Mouse (Mus musculus): ENCODE results near the gene Leng8. TPM values are rescaled to one million over a fixed set of nuclear protein-coding genes. Genes with fewer than 3 reads are reported as not detected.

Gene Leng8
- polyA plus RNA-seq, 1 experiment from 2014 or later, result 47.8 TPM

DNA sequence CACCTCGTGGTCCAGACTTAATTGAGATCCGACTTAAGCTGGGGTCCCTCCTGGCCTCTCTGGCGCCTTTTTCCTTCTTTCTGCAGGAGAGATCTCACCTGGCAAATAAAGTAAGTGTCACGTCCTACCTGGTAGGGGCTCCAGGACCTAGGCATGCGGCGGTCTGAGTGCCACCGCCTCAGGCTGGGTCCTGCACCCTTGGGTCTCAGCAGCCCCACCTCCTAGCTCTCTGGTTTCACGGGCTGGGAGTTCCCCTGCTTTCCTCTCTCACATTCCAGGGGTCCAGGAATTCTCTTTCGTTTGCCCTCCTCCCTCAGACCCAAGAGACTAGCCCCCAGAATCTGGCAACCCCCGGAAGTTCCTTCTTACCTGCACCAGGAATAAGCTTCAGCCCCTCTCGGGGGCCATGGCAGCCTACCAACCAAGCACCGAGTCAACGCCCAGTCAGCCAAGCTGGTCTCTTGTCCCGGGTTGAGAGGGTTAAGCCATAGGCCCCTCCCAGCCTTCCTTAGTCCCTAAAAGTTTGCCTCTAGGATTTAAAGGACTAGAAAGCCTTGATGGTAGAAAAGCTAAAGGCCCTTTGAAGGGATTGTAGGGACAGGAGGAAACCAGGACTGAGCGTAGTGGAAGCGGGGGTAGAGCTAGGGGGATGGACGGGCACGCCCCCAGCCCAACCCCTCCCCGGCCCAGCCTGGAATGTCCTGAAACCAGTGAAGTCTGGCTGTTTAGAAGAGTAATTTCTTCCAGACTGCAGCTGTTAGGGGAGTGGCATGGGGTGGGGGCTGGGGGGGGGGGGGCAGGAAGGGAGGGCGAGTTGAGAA, 27.5 kb downstream of the Leng8 start, which contains the start of gene Cdc42ep5:
Gene Cdc42ep5, minus strand, starts transcription at position 771 of the 821 bp plus-strand sequence.
- peak within 1 kb of the TSS; percentile 55 for H3K9ac ChIP-seq (ENCODE audit: low read length)

DNA sequence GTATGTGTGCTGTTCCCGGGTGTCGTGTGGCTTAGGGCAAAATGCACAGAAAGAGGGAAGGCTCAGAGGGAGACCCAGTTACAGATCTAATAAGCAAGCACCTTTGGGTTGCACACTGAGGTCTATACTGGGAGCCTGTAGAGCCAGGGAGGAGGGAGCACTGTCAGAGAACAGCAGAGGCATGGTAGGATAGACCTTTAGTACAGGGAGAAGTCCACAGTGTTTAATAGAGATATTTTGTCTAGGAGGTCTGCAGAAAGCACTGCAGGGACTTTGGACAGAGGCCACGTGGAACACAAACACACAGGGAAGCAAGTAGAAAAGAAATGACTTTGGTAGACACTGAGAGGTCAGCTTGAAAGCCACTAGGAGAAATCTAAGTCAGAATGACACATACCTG, 28.4 kb downstream of the Leng8 start:
- no peak overlapping the region for H3K9ac ChIP-seq (ENCODE audit: low read length)
- peaks cover 7% of the 10 kb centered on the region for H3K4me1 ChIP-seq (ENCODE audit: control insufficient read depth, insufficient read depth, low read length)
- H3K9me3 ChIP-seq (replicated peaks; ENCODE audit: control insufficient read depth, low read length), result no peaks in the 10 kb centered on the region
- 19% methylated on average over 3 of the region's 3 CpGs for WGBS
- H3K27ac ChIP-seq (ENCODE audit: low read length), result peak overlapping the region; percentile 57
- no peaks in the 10 kb centered on the region for H3K36me3 ChIP-seq (ENCODE audit: control insufficient read depth, insufficient read depth)
- no peaks in the 10 kb centered on the region for H3K27me3 ChIP-seq (ENCODE audit: control insufficient read depth, insufficient read depth, low read length)
- peak overlapping the region; percentile 64 for H3K4me2 ChIP-seq (ENCODE audit: low read depth, low read length)
- ATAC-seq (replicated peaks; ENCODE audit: extremely low read depth, insufficient read depth, low FRiP score), result no peak
- peak overlapping the region; percentile 28 for H3K4me3 ChIP-seq (ENCODE audit: low read length)

More for the DNA sequence above, 27.5 kb downstream of the Leng8 start, which contains the start of gene Cdc42ep5:
- Histone ChIP-seq H3K27me3 (ENCODE audit: control insufficient read depth, insufficient read depth, low read length) (no peaks in the 10 kb centered on the region), H3K9me3 (replicated peaks; ENCODE audit: control insufficient read depth, low read length) (no peaks in the 10 kb centered on the region), H3K4me1 (ENCODE audit: control insufficient read depth, insufficient read depth, low read length) (peaks cover 7% of the 10 kb centered on the region), H3K36me3 (ENCODE audit: control insufficient read depth, insufficient read depth) (no peaks in the 10 kb centered on the region), H3K4me2 (ENCODE audit: low read depth, low read length) (peak within 1 kb of the TSS; percentile 64), H3K27ac (ENCODE audit: low read length) (peak within 1 kb of the TSS; percentile 57), H3K4me3 (ENCODE audit: low read length) (peak within 1 kb of the TSS; percentile 48)
- peak; percentile 82 for ATAC-seq (replicated peaks; ENCODE audit: extremely low read depth, insufficient read depth, low FRiP score)
- under 1% methylated on average over 19 of the region's 20 CpGs for WGBS

DNA sequence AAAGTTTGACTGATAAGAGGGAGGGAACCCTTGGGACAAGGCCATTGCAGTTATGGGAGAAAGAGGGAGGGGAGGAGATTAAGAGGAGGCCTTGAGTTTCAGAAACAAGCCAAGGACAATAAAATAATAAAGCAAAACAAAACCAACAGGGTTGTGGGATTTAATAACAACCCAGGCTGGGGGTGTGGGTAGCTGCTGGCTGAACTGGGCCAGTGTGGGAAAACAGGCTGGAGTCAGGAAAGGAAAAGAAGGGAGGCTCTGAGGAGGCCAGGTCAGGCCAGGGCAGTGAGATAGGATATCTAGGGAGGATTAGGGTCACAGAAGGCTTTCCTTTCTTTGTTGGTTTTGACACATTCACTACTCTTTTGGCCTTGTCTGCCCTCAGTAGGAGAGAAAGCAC, 30.3 kb downstream of the Leng8 start:
- no peak for ATAC-seq (replicated peaks; ENCODE audit: extremely low read depth, insufficient read depth, low FRiP score)
- peaks cover 7% of the 10 kb centered on the region for H3K4me1 ChIP-seq (ENCODE audit: control insufficient read depth, insufficient read depth, low read length)
- no peak overlapping the region for H3K4me3 ChIP-seq (ENCODE audit: low read length)
- no peak overlapping the region for H3K9ac ChIP-seq (ENCODE audit: low read length)
- H3K27me3 ChIP-seq (ENCODE audit: control insufficient read depth, insufficient read depth, low read length), result no peaks in the 10 kb centered on the region
- no peaks in the 10 kb centered on the region for H3K36me3 ChIP-seq (ENCODE audit: control insufficient read depth, insufficient read depth)
- no peaks in the 10 kb centered on the region for H3K9me3 ChIP-seq (replicated peaks; ENCODE audit: control insufficient read depth, low read length)
- no peak overlapping the region for H3K27ac ChIP-seq (ENCODE audit: low read length)
- H3K4me2 ChIP-seq (ENCODE audit: low read depth, low read length), result no peak overlapping the region

DNA sequence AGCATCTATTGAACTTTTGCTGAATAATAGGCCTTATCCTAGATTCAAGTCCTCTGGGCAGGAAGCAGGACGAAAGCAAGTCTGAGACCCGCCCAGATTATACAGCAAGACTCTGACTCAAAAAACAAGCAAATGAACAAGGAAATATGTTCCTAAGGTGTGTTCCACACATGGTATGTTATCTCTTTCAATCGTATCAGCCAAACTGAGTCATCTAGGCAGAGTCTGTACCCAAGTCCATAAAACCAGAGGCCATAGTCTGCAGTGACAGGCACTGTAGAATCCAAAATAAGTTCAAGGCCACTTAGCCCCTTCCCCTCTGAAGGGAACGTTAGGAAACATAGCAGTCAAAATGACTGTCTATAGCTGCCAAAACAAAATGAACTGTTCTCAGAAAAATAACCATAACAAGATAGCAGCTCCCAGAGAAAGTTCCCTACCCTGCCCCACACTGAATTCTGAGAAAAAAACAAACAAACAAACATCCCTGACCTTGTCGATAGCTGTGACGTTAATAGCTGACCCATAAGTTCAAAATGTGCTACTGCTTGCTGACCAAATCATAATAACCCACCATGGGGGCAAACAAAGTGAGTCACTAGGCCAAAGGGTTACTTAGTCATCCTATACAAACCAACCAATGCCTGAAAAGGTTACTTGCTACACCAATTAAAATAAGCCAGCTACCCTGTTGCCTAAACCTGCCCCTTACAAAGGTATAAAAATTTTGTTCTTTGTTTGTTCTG, 33.5 kb downstream of the Leng8 start:
- no peaks in the 10 kb centered on the region for H3K27me3 ChIP-seq (ENCODE audit: control insufficient read depth, insufficient read depth, low read length)
- 72% methylated on average over 6 of the region's 6 CpGs for WGBS
- no peak for ATAC-seq (replicated peaks; ENCODE audit: extremely low read depth, insufficient read depth, low FRiP score)

DNA sequence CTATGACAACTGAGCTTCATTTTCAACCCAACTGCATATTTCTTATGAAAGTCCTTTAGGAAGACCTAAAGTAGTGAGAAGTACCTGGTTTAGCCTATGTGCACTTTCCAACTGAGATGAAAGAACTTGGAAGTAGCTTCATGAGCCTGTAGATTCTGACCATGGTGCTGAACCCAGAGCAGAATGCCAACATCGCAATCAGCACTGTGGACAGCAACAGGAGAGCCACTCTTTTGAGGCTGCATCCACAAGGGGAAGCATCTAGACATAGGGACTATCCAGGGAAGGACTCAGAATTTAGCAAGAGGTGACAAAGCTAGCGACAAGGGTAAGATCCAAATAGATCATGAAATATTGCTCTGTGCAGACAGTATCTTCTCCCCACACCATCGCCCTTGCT, 41.6 kb downstream of the Leng8 start:
- Histone ChIP-seq H3K9me3 (replicated peaks; ENCODE audit: control insufficient read depth, low read length) (no peaks in the 10 kb centered on the region), H3K36me3 (ENCODE audit: control insufficient read depth, insufficient read depth) (no peaks in the 10 kb centered on the region), H3K4me1 (ENCODE audit: control insufficient read depth, insufficient read depth, low read length) (no peaks in the 10 kb centered on the region), H3K4me3 (ENCODE audit: low read length) (no peak overlapping the region), H3K9ac (ENCODE audit: low read length) (no peak overlapping the region), H3K27ac (ENCODE audit: low read length) (no peak overlapping the region), H3K27me3 (ENCODE audit: control insufficient read depth, insufficient read depth, low read length) (no peaks in the 10 kb centered on the region), H3K4me2 (ENCODE audit: low read depth, low read length) (no peak overlapping the region)
- ATAC-seq (replicated peaks; ENCODE audit: extremely low read depth, insufficient read depth, low FRiP score), result no peak
- 39% methylated on average over 3 of the region's 3 CpGs for WGBS

More for the DNA sequence above, 33.5 kb downstream of the Leng8 start:
- no peak overlapping the region for H3K4me3 ChIP-seq (ENCODE audit: low read length)
- no peaks in the 10 kb centered on the region; the same call in 1 of the 2 replicates for H3K4me1 ChIP-seq (ENCODE audit: control insufficient read depth, insufficient read depth, low read length)
- H3K9me3 ChIP-seq (replicated peaks; ENCODE audit: control insufficient read depth, low read length), result no peaks in the 10 kb centered on the region
- no peaks in the 10 kb centered on the region for H3K36me3 ChIP-seq (ENCODE audit: control insufficient read depth, insufficient read depth)
- no peak overlapping the region for H3K4me2 ChIP-seq (ENCODE audit: low read depth, low read length)
- H3K9ac ChIP-seq (ENCODE audit: low read length), result no peak overlapping the region
- no peak overlapping the region for H3K27ac ChIP-seq (ENCODE audit: low read length)

Other genes starting within 250 kb of the Leng8 start
- gene Gm14548, start 238.9 kb upstream of the Leng8 start, polyA plus RNA-seq (2015; fragmentation: Nextera tagmentation; extraction: Ambion mirVana), result 0.24 and 0.28 TPM in 2 replicates
- gene Lilra6, start 221.5 kb upstream of the Leng8 start, polyA plus RNA-seq (2015; fragmentation: Nextera tagmentation; extraction: Ambion mirVana), result 0.24 and 0.33 TPM in 2 replicates
- gene Lair1, start 73.8 kb upstream of the Leng8 start, polyA plus RNA-seq (2015; fragmentation: Nextera tagmentation; extraction: Ambion mirVana), result 2.0 and 2.4 TPM in 2 replicates
- gene Ttyh1, start 17.6 kb upstream of the Leng8 start, polyA plus RNA-seq (2015; fragmentation: Nextera tagmentation; extraction: Ambion mirVana), result 1.3 and 2.0 TPM in 2 replicates
- 3.1 and 3.2 TPM in 2 replicates for gene Leng9, start 13.3 kb downstream of the Leng8 start, polyA plus RNA-seq (2015; fragmentation: Nextera tagmentation; extraction: Ambion mirVana)
- 22.7 and 24.8 TPM in 2 replicates for gene Cdc42ep5, start 27.8 kb downstream of the Leng8 start, polyA plus RNA-seq (2015; fragmentation: Nextera tagmentation; extraction: Ambion mirVana)
- 0.14 and 0.15 TPM in 2 replicates for gene Lilra5, start 100.7 kb downstream of the Leng8 start, polyA plus RNA-seq (2015; fragmentation: Nextera tagmentation; extraction: Ambion mirVana)
- gene Ncr1, start 200.7 kb downstream of the Leng8 start, polyA plus RNA-seq (2015; fragmentation: Nextera tagmentation; extraction: Ambion mirVana), result 0.12 TPM in 1 of 2 replicates, not detected in the other

Measured in heart, embryonic 16.5 days (tissue).